Mouse (Mus musculus) heart, postnatal 10 days (tissue): Measurements from ENCODE around the gene Cpne5. TPM values are rescaled to one million over a fixed set of nuclear protein-coding genes. Genes with fewer than 3 reads are reported as not detected.
A peak's percentile ranks its signal among the peaks of the same experiment; 100 is the strongest.

ENCODE experiments used
- DNase-seq, 2 experiments: peaks; one replicate each; pipeline ENCODE4 v3.0.0; 2021
- intact Hi-C: fragments of 180-260 bp; cut with DNase I; formaldehyde crosslinking; loops from one replicate; pipeline ENCODE4 v1.15.1; 2025
- total RNA-seq, 2 experiments: library from RNA; stranded (reverse); gene quantifications; 2 replicates each; pipeline ENCODE4 v1.2.3; 2021

Cpne5 gene
- total RNA-seq, 2 experiments from 2014 or later = 2.7 to 5.7 TPM

GRCm38 (mm10) chr17:29214193-29214456 lies 23.8 kb downstream of the Cpne5 start:
- intact Hi-C loops = no loop called here
- no peak for DNase-seq

GRCm38 (mm10) chr17:29213381-29214192 lies 24.4 kb downstream of the Cpne5 start:
- intact Hi-C loops = no loop called here
- no peak for DNase-seq

GRCm38 (mm10) chr17:29211836-29212235 lies 26.1 kb downstream of the Cpne5 start:
- intact Hi-C loops = no loop called here
- no peak for DNase-seq

- intact Hi-C loops = no loop called here
These were observed 27.9 kb downstream of the Cpne5 start for GRCm38 (mm10) chr17:29210037-29210436.

GRCm38 (mm10) chr17:29206052-29206451 lies 31.9 kb downstream of the Cpne5 start:
- DNase-seq = peak; percentile 18 to 44
- intact Hi-C loops = no loop called here

More at GRCm38 (mm10) chr17:29210037-29210436, 27.9 kb downstream of the Cpne5 start:
- DNase-seq = no peak

GRCm38 (mm10) chr17:29202604-29203003 lies 35.4 kb downstream of the Cpne5 start:
- intact Hi-C loops = no loop called here
- DNase-seq = no peak

GRCm38 (mm10) chr17:29199821-29200220 lies 38.1 kb downstream of the Cpne5 start:
- no peak for DNase-seq
- intact Hi-C loops = no loop called here

GRCm38 (mm10) chr17:29199151-29199800 lies 38.7 kb downstream of the Cpne5 start:
- DNase-seq = no peak
- intact Hi-C loops = no loop called here

GRCm38 (mm10) chr17:29195579-29195978 lies 42.4 kb downstream of the Cpne5 start:
- no peak for DNase-seq

GRCm38 (mm10) chr17:29188989-29189388 lies 49.0 kb downstream of the Cpne5 start:
- no peak for DNase-seq
- intact Hi-C loops = no loop called here

More at GRCm38 (mm10) chr17:29195579-29195978, 42.4 kb downstream of the Cpne5 start:
- intact Hi-C loops = no loop called here

GRCm38 (mm10) chr17:29186989-29187859 lies 50.7 kb downstream of the Cpne5 start:
- intact Hi-C loops = no loop called here
- no peak for DNase-seq

- intact Hi-C loops = no loop called here
- DNase-seq = no peak
These were observed 52.5 kb downstream of the Cpne5 start for GRCm38 (mm10) chr17:29185376-29186046.

- intact Hi-C loops = no loop called here
These were observed 54.8 kb downstream of the Cpne5 start for GRCm38 (mm10) chr17:29183162-29183561.

GRCm38 (mm10) chr17:29181751-29182150 lies 56.2 kb downstream of the Cpne5 start:
- intact Hi-C loops = no loop called here
- DNase-seq = no peak

More at GRCm38 (mm10) chr17:29183162-29183561, 54.8 kb downstream of the Cpne5 start:
- DNase-seq = no peak

GRCm38 (mm10) chr17:29180406-29181127 lies 57.4 kb downstream of the Cpne5 start:
- intact Hi-C loops = no loop called here

GRCm38 (mm10) chr17:29179917-29180316 lies 58.0 kb downstream of the Cpne5 start:
- DNase-seq = no peak
- intact Hi-C loops = no loop called here

More at GRCm38 (mm10) chr17:29180406-29181127, 57.4 kb downstream of the Cpne5 start:
- no peak for DNase-seq

GRCm38 (mm10) chr17:29178503-29179059 lies 59.4 kb downstream of the Cpne5 start:
- no peak for DNase-seq
- intact Hi-C loops = no loop called here

GRCm38 (mm10) chr17:29176391-29177267 lies 61.3 kb downstream of the Cpne5 start:
- peak; percentile 67 to 79 for DNase-seq
- intact Hi-C loops = loop anchor here (1.0 to 2.0 kb wide), 2 partner anchors 70 to 194 kb away; no protein-coding TSS in a partner anchor
